Mouse (Mus musculus) spleen, adult 2 months (tissue): ENCODE results near the gene Ndufa8. TPM values are rescaled to one million over a fixed set of nuclear protein-coding genes. Genes with fewer than 3 reads are reported as not detected.

Source experiments
- DNase-seq, 2 experiments: peaks; one replicate each; pipeline versions ENCODE4 v3.0.0 to v3.0.0-alpha.2; 2012 to 2021; ENCODE audit warnings: low spot score in 2 of 2, low read depth in 1 of 2
- H3K27ac ChIP-seq: fragments of 200-500 bp; 2 replicates; pipeline ENCODE4 v1.5.1; 2012; ENCODE audit warnings: low read length, inconsistent platforms; ENCODE audit not compliant: insufficient read depth
- H3K27me3 ChIP-seq: fragments of 200-500 bp; 2 replicates; pipeline ENCODE4 v1.6.1; 2012; ENCODE audit warnings: mild to moderate bottlenecking, moderate library complexity, low read length, inconsistent platforms; ENCODE audit not compliant: control insufficient read depth, insufficient read depth
- H3K36me3 ChIP-seq: fragments of 200-500 bp; 2 replicates; pipeline ENCODE4 v1.6.1; 2012; ENCODE audit warnings: mild to moderate bottlenecking, low read length, inconsistent platforms; ENCODE audit not compliant: control insufficient read depth, insufficient read depth
- H3K4me1 ChIP-seq: fragments of 200-500 bp; 2 replicates; pipeline ENCODE4 v1.6.1; 2011; ENCODE audit warnings: inconsistent platforms; ENCODE audit not compliant: control insufficient read depth, insufficient read depth, insufficient read length
- H3K4me3 ChIP-seq: fragments of 200-500 bp; 2 replicates; pipeline ENCODE4 v1.5.1; 2011; ENCODE audit warnings: mild to moderate bottlenecking, inconsistent platforms; ENCODE audit not compliant: insufficient read depth, insufficient read length; ENCODE audit errors: extremely low read depth
- CTCF ChIP-seq: fragments of 200-500 bp; IDR thresholded peaks from 2 replicates; pipeline ENCODE4 v1.5.1; 2011; ENCODE audit warnings: mild to moderate bottlenecking, inconsistent platforms; ENCODE audit not compliant: insufficient read depth, insufficient read length, insufficient replicate concordance; ENCODE audit errors: extremely low read depth
- POLR2A ChIP-seq: fragments of 200-500 bp; IDR thresholded peaks from 2 replicates; pipeline ENCODE4 v1.6.1; 2011; ENCODE audit warnings: low read depth, low read length, inconsistent platforms
- WGBS: fragments of 180-500 bp; shearing (Covaris S2); methylation state at CpG from one replicate; pipeline ENCODE4 v1.1.7; 2018; 5-methylcytosine and 5-hydroxymethylcytosine counted together
- polyA plus RNA-seq: library from polyadenylated mRNA; depleted of rRNA; stranded (reverse); fragments of >200 nt; gene quantifications from 2 replicates; pipeline ENCODE4 v1.2.3, GENCODE M21; 2012

The Ndufa8 gene
- polyA plus RNA-seq, 1 experiment = 28.5 TPM

DNA sequence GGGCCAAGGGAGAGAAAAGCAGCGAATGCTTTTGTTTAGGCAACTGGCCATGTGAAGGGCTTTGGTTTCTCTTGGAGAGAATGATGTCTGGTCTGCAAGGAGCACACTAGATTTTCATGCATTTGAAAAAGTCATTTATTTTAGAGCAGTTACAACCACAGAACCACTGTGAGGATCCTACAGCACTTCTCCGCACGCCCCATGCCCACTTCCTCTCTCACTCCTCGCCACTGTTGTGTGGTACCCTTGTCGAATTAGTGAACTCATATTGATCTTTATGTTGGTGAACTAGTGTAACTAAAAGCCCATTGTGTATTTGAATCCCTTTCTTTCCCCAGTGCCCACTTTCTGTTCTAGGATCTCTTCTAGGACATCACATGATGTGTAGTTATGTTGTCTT is 26.0 kb upstream of the Ndufa8 start:
- WGBS = 38% methylated on average over 5 of the region's 5 CpGs
- Histone ChIP-seq H3K27ac (no peak overlapping the region), H3K4me3 (no peak overlapping the region), H3K4me1 (no peaks in the 10 kb centered on the region), H3K36me3 (no peaks in the 10 kb centered on the region), H3K27me3 (no peaks in the 10 kb centered on the region)
- no peak for DNase-seq
- TF ChIP-seq POLR2A (no peak), CTCF (no peak)

DNA sequence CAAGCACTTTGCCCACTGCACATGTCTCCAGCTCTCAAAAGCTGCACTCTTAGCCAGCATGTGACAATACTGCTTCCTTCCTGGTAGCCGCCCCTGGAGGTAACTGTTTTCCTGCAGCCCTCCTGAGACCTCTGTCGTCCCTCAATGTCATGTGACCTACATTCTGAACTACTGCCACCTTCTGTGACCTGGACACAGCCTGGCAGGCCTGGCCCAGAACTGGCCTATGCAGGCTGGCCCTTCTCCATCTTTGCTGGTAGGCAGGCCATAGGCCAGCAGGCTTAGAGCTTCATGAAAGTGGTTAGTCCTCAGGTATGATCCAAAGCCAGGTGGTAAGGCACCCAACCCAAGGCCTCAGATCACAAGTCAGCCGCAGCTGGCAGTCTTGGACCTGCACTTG is 24.6 kb upstream of the Ndufa8 start:
- WGBS = 42% methylated on average over 3 of the region's 3 CpGs
- no peak for DNase-seq
- Histone ChIP-seq H3K27me3 (no peaks in the 10 kb centered on the region), H3K4me1 (no peaks in the 10 kb centered on the region), H3K27ac (no peak overlapping the region), H3K36me3 (no peaks in the 10 kb centered on the region), H3K4me3 (no peak overlapping the region)
- TF ChIP-seq CTCF (no peak), POLR2A (no peak)

DNA sequence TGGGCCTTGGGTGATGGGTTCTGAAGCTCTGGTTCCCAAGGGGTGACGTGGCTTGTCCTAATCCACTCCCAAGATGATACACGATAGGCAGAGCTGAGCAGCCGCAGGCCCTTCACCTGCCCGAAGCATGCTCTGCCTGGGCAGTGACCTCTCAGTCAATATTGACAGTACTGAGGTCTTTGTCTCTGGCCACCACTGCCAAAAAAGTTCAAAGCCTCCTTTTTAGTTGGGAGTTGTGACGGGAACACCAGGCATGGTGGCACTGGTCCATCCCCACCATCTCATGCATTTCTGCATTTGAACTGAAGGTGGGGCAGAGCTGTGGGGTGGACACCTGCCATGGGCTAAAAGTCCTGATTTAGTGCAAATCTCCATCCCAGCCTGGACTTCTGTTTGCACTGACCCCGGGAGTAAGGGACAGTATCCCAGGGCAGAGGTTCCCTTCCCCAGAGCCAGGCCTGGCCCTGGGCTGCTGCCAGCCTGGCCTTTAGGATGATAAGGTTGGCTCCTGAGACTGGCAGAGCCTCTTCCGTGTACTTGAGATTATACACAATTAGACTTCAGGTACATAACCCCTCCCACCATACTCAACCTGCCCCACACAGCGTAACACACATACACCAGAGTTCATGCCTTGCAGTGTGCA is 22.6 kb upstream of the Ndufa8 start:
- Histone ChIP-seq H3K27me3 (no peaks in the 10 kb centered on the region), H3K27ac (no peak overlapping the region), H3K4me3 (no peak overlapping the region), H3K4me1 (no peaks in the 10 kb centered on the region), H3K36me3 (no peaks in the 10 kb centered on the region)
- no peak for TF ChIP-seq CTCF
- TF ChIP-seq POLR2A = no peak
- WGBS = 91% methylated on average over 8 of the region's 8 CpGs
- no peak for DNase-seq

- no peak for DNase-seq
- Histone ChIP-seq H3K36me3 (no peaks in the 10 kb centered on the region), H3K4me1 (no peaks in the 10 kb centered on the region), H3K27ac (no peak overlapping the region), H3K27me3 (no peaks in the 10 kb centered on the region), H3K4me3 (no peak overlapping the region)
- WGBS = 93% methylated on average over 9 of the region's 9 CpGs
- TF ChIP-seq POLR2A = no peak
- no peak for TF ChIP-seq CTCF
Measured at GRCm38 (mm10) chr2:36067132-36067531, 17.9 kb upstream of the Ndufa8 start.

GRCm38 (mm10) chr2:36061409-36061808 is 12.2 kb upstream of the Ndufa8 start:
- 87% methylated on average over 5 of the region's 5 CpGs for WGBS
- Histone ChIP-seq H3K4me3 (no peak overlapping the region), H3K27me3 (no peaks in the 10 kb centered on the region), H3K27ac (no peak overlapping the region), H3K36me3 (no peaks in the 10 kb centered on the region), H3K4me1 (no peaks in the 10 kb centered on the region)
- no peak for DNase-seq
- TF ChIP-seq POLR2A = no peak
- no peak for TF ChIP-seq CTCF

DNA sequence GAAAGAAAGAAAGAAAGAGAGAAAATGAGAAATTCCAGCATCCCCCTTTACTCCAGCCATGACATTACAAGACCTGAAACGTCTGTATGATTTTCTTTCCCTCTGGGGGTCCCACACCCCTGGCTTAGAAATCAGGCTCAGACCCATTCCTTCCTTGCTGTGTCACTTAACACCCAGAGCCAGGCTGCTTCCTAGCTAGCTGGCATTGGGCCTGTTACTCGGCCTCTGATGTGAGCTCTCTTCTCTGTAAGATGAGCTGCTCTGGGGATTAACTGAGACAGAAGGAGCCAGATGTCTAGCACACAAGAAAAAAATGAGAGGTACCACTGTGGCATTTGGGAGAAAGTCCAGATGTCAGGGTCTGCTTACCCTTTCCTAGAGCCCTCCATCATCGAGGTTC is 7.0 kb upstream of the Ndufa8 start:
- Histone ChIP-seq H3K4me3 (no peak overlapping the region), H3K36me3 (no peaks in the 10 kb centered on the region), H3K4me1 (no peaks in the 10 kb centered on the region), H3K27ac (no peak overlapping the region), H3K27me3 (no peaks in the 10 kb centered on the region)
- TF ChIP-seq CTCF = no peak
- TF ChIP-seq POLR2A = no peak
- DNase-seq = no peak
- WGBS = 69% methylated on average over 3 of the region's 3 CpGs

- Histone ChIP-seq H3K4me3 (no peak overlapping the region), H3K4me1 (peaks cover 2% of the 10 kb centered on the region; the same call in 1 of the 2 replicates), H3K36me3 (no peaks in the 10 kb centered on the region), H3K27me3 (no peaks in the 10 kb centered on the region), H3K27ac (no peak overlapping the region)
- DNase-seq = no peak
- TF ChIP-seq CTCF = no peak
- no peak for TF ChIP-seq POLR2A
- 76% methylated on average over 3 of the region's 3 CpGs for WGBS
Measured at GRCm38 (mm10) chr2:36053249-36053648, 4.0 kb upstream of the Ndufa8 start.
